Mouse (Mus musculus): ENCODE measurements around the gene Efcab11.
A peak's percentile ranks its signal among the peaks of the same experiment; 100 is the strongest.

DNA sequence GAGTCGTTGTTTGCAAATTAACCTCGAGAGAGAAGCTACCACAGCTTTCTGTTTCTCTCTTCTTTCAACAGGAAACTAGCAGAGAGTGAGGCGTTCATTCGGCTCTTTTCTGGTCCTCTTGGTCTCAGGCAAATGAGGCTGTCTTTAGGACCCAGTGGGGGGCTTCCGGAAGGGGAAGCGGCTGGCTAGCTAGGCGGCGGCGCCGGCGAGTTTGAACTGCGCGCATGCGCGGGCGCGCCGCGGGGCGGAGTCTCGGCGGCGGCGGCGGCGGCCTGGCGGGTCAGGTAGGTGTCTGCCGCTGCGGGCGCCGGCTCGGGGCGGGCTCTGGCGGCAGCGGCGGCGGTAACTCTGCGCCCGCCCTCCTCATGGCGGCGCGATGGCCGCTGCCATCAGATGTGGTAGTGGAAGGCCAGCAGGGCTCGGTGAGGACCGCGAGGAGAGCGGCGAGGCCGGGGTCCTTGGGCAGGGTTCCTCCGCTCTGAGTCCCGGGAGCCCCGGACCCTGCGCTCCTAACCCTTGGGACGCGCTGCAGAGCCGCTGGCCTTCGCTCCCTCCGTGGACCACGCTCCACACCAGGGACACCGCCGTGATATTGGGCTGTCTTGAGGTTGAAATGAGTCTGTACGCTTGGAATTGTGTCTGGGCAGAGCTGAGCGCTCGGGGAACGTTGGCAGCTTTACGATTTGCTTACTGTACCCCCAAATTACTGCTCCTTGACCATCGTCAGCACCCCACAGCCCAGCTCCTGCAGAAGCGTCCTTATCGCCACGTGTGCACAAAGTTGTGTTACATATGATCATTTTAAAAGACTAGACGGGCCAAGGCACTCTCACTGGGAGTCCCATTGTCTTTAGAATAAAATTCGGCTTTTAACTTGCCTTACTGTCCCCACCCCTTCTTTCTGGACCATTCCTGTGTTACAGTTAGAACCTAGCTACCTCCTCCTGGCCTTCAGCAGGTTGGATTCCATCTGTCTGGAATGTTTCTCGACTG lies at the start of gene Efcab11, which contains the start of gene Tdp1:
- TF ChIP-seq CTCF (IDR thresholded peaks at IDR 0.05; ENCODE audit: low read depth) (peak; percentile 28), EP300 (optimal IDR thresholded peaks at IDR 0.05) (no peak)
